Mouse (Mus musculus): ENCODE data around the gene Actrt3.

The Actrt3 gene

DNA sequence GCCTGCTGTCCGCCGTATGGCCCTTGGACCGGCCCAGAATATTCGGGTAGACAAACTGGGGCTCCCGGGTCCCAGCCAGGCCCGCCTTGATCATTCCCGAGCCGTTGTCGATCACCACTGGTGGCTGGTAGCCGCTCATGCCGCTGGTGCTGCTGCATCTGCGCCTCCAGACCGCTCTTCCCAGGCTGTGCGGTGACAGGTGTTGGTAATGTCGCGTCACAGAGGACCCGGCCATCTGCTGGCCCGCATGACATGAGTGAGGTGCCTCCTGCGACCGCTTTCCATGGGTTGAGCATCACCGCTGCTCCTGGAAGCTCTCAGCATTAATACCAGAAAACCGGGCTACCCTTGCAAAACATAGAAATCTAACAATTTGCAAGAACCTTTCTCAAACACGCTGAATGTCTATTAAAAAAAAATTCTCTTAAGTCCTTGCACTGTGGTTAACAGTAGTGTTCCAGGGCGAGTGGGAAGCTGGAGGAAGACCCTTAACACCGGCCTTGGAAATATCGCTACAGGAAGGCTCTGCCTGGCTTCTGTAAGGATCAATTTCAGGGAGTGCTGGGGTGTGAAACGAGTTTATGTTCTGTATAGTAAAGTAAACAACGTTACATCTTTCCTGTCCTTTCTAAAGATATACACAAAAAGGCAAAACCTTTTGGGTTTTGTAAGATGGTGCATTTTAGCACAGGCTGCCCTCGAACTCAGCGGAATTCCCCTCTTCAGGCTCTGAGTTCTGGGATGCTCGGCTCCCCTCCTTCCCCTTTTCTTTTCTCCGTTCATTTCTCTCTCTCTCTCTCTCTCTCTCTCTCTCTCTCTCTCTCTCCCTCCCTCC is at the start of gene Actrt3:
Gene Actrt3 (minus strand): TSS at position 229 of the 835 bp plus-strand sequence.
- DNase-seq (ENCODE audit: low spot score): peak; percentile 68

- DNase-seq (ENCODE audit: low spot score): no peak
Observed at GRCm38 (mm10) chr3:30648466-30648865, 48.7 kb upstream of the Actrt3 start.

DNA sequence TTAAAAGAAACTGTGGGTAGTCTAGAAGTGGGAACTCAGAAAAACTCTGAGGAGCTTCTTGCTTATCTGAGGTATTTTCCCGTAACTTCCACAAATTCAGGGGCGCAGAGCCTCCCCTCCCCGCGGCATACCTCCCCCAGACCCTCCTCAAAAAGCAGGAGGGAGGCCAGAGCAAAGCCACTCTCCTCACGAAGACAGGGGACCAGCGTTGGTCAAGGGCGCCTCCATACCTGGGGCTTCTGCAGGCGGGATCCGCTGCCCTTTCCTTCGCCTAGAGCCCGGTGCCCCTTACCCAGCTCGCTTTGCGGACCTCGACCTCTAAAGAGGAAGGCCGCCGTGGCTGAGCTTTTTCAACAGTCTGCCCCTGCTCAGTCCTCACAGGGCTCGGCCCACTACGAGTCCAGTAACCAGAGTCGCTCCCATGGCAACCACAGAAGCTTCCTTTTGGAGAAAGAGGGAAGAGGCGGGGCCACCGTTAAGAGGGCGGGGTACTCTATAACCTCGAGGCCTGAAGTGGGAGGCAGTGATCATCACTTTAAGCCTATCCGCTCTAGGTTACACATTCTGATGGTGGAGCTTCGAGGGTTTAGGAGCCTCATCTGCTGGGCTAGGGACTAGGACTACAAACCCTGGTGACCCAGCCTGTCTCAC is 47.8 kb upstream of the Actrt3 start, which contains the start of gene Lrrc34:
Gene Lrrc34 (minus strand): TSS at position 430 of the 651 bp plus-strand sequence.
- peak; percentile 93 for DNase-seq (ENCODE audit: low spot score)

GRCm38 (mm10) chr3:30646761-30647160 is 47.0 kb upstream of the Actrt3 start:
- DNase-seq (ENCODE audit: low spot score): no peak

- DNase-seq (ENCODE audit: low spot score): no peak
Observed at GRCm38 (mm10) chr3:30644207-30644606, 44.5 kb upstream of the Actrt3 start, which contains the start of gene Lrriq4. Gene Lrriq4 (plus strand): TSS chr3:30644507.

DNA sequence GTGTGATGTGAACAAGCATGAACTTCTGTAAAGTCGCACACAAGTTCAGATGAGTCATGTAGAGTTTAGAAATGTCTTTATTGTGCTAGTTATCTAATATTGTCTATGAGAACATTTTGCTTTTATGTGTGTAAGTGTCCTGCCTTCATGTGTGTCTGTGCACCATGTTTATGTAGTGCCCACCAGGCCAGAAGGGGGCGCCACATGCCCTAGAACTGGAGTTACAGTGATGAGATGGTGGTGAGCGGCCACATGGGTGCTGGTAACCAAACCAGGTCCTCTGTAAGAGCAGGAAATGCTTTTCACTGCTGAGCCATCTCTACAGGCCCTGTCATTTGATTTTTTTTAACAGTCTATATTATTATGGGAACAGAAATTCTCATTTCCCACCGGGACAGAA is 35.9 kb upstream of the Actrt3 start:
- DNase-seq (ENCODE audit: low spot score): no peak

DNA sequence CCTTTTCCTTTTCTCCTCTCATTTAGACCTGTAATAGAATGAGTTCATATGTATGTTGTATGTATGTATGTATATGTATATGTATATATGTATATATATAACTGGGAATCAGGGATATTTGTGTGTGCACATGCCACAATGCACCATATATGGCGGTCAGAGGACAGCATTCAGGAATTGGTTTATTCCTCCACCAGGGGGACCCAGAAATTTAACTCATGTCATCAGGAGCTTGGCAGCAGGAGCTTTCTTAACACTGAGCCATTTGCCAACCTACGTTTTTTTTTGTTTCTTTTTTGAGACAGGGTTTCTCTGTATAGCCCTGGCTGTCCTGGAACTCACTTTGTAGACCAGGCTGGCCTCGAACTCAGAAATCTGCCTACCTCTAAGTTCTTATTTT is 33.9 kb upstream of the Actrt3 start:
- DNase-seq (ENCODE audit: low spot score): no peak

- no peak for DNase-seq (ENCODE audit: low spot score)
Observed at GRCm38 (mm10) chr3:30620132-30620531, 20.4 kb upstream of the Actrt3 start.

- no peak for DNase-seq (ENCODE audit: low spot score)
Observed at GRCm38 (mm10) chr3:30610930-30611329, 11.2 kb upstream of the Actrt3 start.

GRCm38 (mm10) chr3:30608999-30609398 is 9.3 kb upstream of the Actrt3 start:
- no peak for DNase-seq (ENCODE audit: low spot score)

GRCm38 (mm10) chr3:30603256-30603655 is 3.5 kb upstream of the Actrt3 start:
- DNase-seq (ENCODE audit: low spot score): peak; percentile 1

- peak; percentile 83 for DNase-seq (ENCODE audit: low spot score)
Observed at GRCm38 (mm10) chr3:30602740-30603098, 3.0 kb upstream of the Actrt3 start.

GRCm38 (mm10) chr3:30602065-30602739 is 2.5 kb upstream of the Actrt3 start, which contains the start of gene Mynn:
Gene Mynn (plus strand): TSS chr3:30602065.
- DNase-seq (ENCODE audit: low spot score): peak; percentile 98

DNA sequence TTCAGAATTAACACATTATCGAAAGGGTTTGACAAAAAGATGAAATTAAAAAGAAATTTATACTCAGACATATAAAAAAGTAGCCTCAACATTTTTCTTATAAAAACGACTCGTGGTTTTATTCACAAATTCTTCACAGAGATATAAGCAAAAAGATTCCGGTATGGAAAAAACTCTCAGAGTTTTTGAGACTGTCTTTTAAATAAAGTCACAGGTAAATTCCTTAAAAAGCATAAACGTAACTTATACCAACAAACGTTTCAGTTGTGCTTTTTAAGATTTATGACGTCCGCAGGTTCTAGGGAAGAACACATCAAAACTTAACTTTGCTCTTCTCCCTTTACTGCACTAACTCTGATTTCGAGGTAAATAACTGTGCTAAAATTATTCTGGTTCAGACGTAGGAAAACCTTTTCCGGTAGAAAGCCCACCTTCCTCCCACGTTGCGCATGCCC is 1.9 kb upstream of the Actrt3 start:
- no peak for DNase-seq (ENCODE audit: low spot score)

GRCm38 (mm10) chr3:30601175-30601574 is 1.4 kb upstream of the Actrt3 start:
- DNase-seq (ENCODE audit: low spot score): peak; percentile 93

DNA sequence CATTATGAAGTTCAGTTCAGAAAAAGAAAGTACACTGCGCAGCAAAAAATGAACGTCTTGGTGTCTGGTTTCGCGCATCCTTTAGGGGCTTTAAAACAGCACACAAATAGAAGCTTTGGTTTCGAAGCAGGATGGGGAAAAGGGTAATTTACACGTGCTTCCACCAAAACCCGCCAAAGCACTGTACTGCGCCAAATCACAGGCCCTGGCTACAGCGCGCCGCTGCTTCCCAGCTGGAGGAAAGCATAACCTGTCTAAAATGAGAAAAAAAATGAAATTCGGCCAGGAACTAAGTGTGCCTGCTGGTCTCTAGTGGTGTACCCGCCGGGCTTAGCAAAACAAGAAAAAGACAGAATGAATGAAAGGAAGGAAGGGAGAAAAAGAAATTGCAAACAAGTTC is 978 bp upstream of the Actrt3 start:
- DNase-seq (ENCODE audit: low spot score): peak; percentile 56

DNA sequence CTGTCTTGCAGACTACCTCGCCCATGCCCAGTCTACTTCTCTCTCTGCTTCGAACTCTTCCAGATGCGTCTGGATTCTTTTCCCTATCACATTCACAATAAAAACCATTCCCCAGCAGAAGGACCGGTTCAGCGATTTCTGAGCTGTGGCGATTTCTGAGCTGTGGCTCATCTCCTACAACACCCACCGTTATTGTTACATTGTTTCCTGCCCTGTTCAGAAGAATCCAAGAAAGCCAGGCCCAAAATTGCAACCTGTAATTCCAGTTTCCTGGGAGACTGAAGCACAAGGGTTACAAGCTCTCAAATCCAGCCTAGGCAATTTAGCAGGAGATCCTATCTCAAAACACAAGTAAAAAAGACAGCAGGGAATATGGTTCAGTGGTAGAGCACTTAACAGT is 2.5 kb downstream of the Actrt3 start:
- DNase-seq (ENCODE audit: low spot score): no peak

- peak; percentile 74 for DNase-seq (ENCODE audit: low spot score)
Observed at GRCm38 (mm10) chr3:30595111-30595832, 4.5 kb downstream of the Actrt3 start.

- DNase-seq (ENCODE audit: low spot score): peak; percentile 64
Observed at GRCm38 (mm10) chr3:30593719-30594485, 5.8 kb downstream of the Actrt3 start.

DNA sequence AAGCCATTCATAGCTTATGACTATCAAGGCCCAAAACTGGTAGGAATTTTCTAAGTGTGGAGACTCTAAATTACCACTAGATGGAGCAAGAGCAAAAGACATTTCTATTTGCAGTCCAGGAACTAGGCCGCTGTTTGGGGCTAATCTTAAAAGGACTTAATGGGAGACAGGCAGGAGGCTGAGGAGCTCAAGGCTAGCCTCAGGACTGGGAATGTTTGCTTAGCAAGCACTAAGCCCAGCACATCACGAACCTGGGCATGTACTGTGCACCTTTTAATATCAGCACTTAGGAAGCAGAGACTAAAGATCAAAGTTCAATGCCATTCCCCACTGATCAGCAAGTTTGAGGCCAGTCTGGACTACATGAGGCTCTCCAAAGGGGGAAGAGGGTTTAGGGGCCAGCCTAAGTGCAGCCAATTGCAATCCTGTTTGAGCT is 7.3 kb downstream of the Actrt3 start:
- DNase-seq (ENCODE audit: low spot score): peak; percentile 83

DNA sequence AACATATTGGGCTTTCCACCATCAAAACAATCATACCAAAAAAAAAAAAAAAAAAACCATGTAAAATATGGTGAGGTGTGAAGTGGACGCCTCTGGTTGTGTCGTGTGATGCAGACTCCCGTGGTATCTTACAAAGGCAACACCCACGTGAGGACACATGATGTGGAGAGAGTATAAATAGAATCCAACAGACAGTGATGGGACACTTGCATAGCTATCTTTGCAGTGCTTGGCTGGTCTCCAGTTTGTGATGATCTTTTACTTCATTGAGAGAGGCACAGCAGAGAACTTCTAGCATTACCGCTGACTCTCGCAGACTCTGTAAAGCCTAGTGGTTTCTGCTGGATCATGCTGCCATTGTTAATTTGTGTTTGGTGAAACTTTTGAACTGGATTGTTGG is 10.9 kb downstream of the Actrt3 start:
- DNase-seq (ENCODE audit: low spot score): no peak
